8 mouse cellular contexts compared by ENCODE assay signal in genomic region chr6:63256556-63257405, GRCm38 (mm10). TPM values are rescaled to one million over a fixed set of nuclear protein-coding genes. Genes with fewer than 3 reads are reported as not detected.
DNase-seq lines count a peak whose midpoint lies in the region; ATAC-seq and TF ChIP-seq lines count a peak whose summit lies in the region.

No protein-coding gene starts in this region.

- peak; percentile 54 for ATAC-seq in lung, postnatal 0 days
- ATAC-seq in heart, embryonic 16.5 days (replicated peaks; ENCODE audit: extremely low read depth, insufficient read depth, low FRiP score) = no peak
- peak; percentile 69 for ATAC-seq in midbrain, embryonic 11.5 days (ENCODE audit: low FRiP score)

- no peak overlapping the region for H3K27ac ChIP-seq in lung, postnatal 0 days (ENCODE audit: low read length)
- H3K27ac ChIP-seq in heart, embryonic 16.5 days (ENCODE audit: low read length) = no peak overlapping the region
- peak overlapping the region; percentile 51 for H3K27ac ChIP-seq in midbrain, embryonic 11.5 days (ENCODE audit: low read depth, low read length)

- DNase-seq in lung, postnatal 0 days (ENCODE audit: low spot score) = peak; percentile 11
- DNase-seq in lung, adult 2 months = no peak
- DNase-seq in embryo, embryonic 10.5 days (ENCODE audit: low spot score) = peak; percentile 70
- DNase-seq in left cerebral cortex, adult 18-20 months (ENCODE audit: low spot score in 2 of 2) = peak; percentile 51 to 61
- peak; percentile 97 for DNase-seq in midbrain, embryonic 11.5 days (ENCODE audit: low spot score, missing footprints)
- peak; percentile 41 for DNase-seq in testis, postnatal 10 days (ENCODE audit: low spot score)
- no peak for DNase-seq in spleen, postnatal 36 days (ENCODE audit: low spot score in 2 of 2)

- no peak for TF ChIP-seq CTCF in lung, postnatal 0 days (IDR thresholded peaks at IDR 0.05)
- no peak for TF ChIP-seq CTCF in lung, adult 2 months (IDR thresholded peaks at IDR 0.05; ENCODE audit: insufficient read depth, low read length)

- H3K4me1 ChIP-seq in lung, postnatal 0 days (ENCODE audit: insufficient read depth, low read depth, low read length) = no peaks in the 10 kb centered on the region
- H3K4me1 ChIP-seq in lung, adult 2 months (ENCODE audit: control insufficient read depth, insufficient read depth, low read length) = peaks cover 5% of the 10 kb centered on the region
- peaks cover 3% of the 10 kb centered on the region; the same call in 1 of the 2 replicates for H3K4me1 ChIP-seq in heart, embryonic 16.5 days (ENCODE audit: control insufficient read depth, insufficient read depth, low read length)
- no peaks in the 10 kb centered on the region; the same call in 1 of the 2 replicates for H3K4me1 ChIP-seq in midbrain, embryonic 11.5 days (ENCODE audit: control insufficient read depth, insufficient read depth, low read length)

- no peak for TF ChIP-seq EP300 in lung, postnatal 0 days (IDR thresholded peaks at IDR 0.05)

- WGBS in lung, postnatal 0 days = under 1% methylated on average over 48 of the region's 49 CpGs
- WGBS in lung, adult 2 months = under 1% methylated on average over 48 of the region's 49 CpGs
- WGBS in heart, embryonic 16.5 days = under 1% methylated on average over 49 of the region's 49 CpGs
- WGBS in midbrain, embryonic 11.5 days = under 1% methylated on average over 49 of the region's 49 CpGs

- no peak overlapping the region for H3K9ac ChIP-seq in lung, postnatal 0 days (replicated peaks; ENCODE audit: low read depth)
- peak overlapping the region; percentile 68 for H3K9ac ChIP-seq in heart, embryonic 16.5 days (ENCODE audit: low read length)
- H3K9ac ChIP-seq in midbrain, embryonic 11.5 days (ENCODE audit: low read length) = peak overlapping the region; percentile 79

- peak overlapping the region; percentile 94 for H3K4me2 ChIP-seq in lung, postnatal 0 days (replicated peaks; ENCODE audit: low read depth, low read length)
- peak overlapping the region; percentile 98 for H3K4me2 ChIP-seq in heart, embryonic 16.5 days (ENCODE audit: low read depth, low read length)
- peak overlapping the region; percentile 87 for H3K4me2 ChIP-seq in midbrain, embryonic 11.5 days

- H3K9me3 ChIP-seq in lung, postnatal 0 days (ENCODE audit: low read length) = no peaks in the 10 kb centered on the region
- H3K9me3 ChIP-seq in heart, embryonic 16.5 days (replicated peaks; ENCODE audit: control insufficient read depth, low read length) = no peaks in the 10 kb centered on the region
- no peaks in the 10 kb centered on the region for H3K9me3 ChIP-seq in midbrain, embryonic 11.5 days (ENCODE audit: control insufficient read depth, low read length)

- H3K27me3 ChIP-seq in lung, postnatal 0 days (replicated peaks; ENCODE audit: insufficient read depth, low read length) = peaks cover 8% of the 10 kb centered on the region
- peaks cover 17% of the 10 kb centered on the region for H3K27me3 ChIP-seq in heart, embryonic 16.5 days (ENCODE audit: control insufficient read depth, insufficient read depth, low read length)
- peaks cover 3% of the 10 kb centered on the region; the same call in 1 of the 2 replicates for H3K27me3 ChIP-seq in midbrain, embryonic 11.5 days (ENCODE audit: control insufficient read depth, insufficient read depth, low read length)

- TF ChIP-seq POLR2A in lung, adult 2 months (IDR thresholded peaks at IDR 0.05; ENCODE audit: borderline replicate concordance, extremely low read depth, low read depth, low read length) = no peak

- no peaks in the 10 kb centered on the region for H3K36me3 ChIP-seq in lung, postnatal 0 days (ENCODE audit: insufficient read depth, low read length)
- H3K36me3 ChIP-seq in heart, embryonic 16.5 days (ENCODE audit: control insufficient read depth, insufficient read depth) = no peaks in the 10 kb centered on the region
- H3K36me3 ChIP-seq in midbrain, embryonic 11.5 days (ENCODE audit: control insufficient read depth, insufficient read depth, low read length) = no peaks in the 10 kb centered on the region

- H3K4me3 ChIP-seq in lung, postnatal 0 days (ENCODE audit: low read depth, low read length) = peak overlapping the region; percentile 50
- no peak overlapping the region for H3K4me3 ChIP-seq in lung, adult 2 months (replicated peaks; ENCODE audit: extremely low read depth, low read depth, low read length)
- H3K4me3 ChIP-seq in heart, embryonic 16.5 days (ENCODE audit: low read length) = peak overlapping the region; percentile 83
- H3K4me3 ChIP-seq in midbrain, embryonic 11.5 days (ENCODE audit: low read depth, low read length) = peak overlapping the region; percentile 75

RNA-seq across cellular contexts. Expression of gene Grid2, which starts 1.1 kb away (rescaled TPM):
- polyA plus RNA-seq in lung, postnatal 0 days (2015; fragmentation: Nextera tagmentation; extraction: Ambion mirVana) = 0.37 and 0.45 TPM in 2 replicates
- 0.04 and 0.05 TPM in 2 replicates for polyA plus RNA-seq in lung, adult 2 months (2012; rRNA removed)
- polyA plus RNA-seq in heart, embryonic 16.5 days (2015; fragmentation: Nextera tagmentation; extraction: Ambion mirVana) = 0.55 and 0.56 TPM in 2 replicates
- total RNA-seq in left cerebral cortex, adult 18-20 months (2021) = 10 to 100 TPM; 15.4 to 15.9 TPM
- polyA plus RNA-seq in midbrain, embryonic 11.5 days (2014; fragmentation: Nextera tagmentation; extraction: Ambion mirVana) = 1.9 TPM in 2 replicates

Comparison
In these comparisons a context has a peak if more than half of its experiments do, and no peak if none do; other contexts are left out.
1. DNase-seq: peak in lung, postnatal 0 days (single experiment), embryo, embryonic 10.5 days (single experiment), left cerebral cortex, adult 18-20 months (2 of 2), midbrain, embryonic 11.5 days (single experiment) and testis, postnatal 10 days (single experiment); none in lung, adult 2 months (single experiment) and spleen, postnatal 36 days (0 of 2).
2. Peak in every context shown above with its lines, with median percentiles within 50 percentile points of each other: H3K4me2 ChIP-seq.